Mouse (Mus musculus) E14TG2a.4 (cell line): ENCODE data around the gene Gm20458.

ENCODE experiments used
- CTCF ChIP-seq: conservative IDR thresholded peaks from 2 replicates; pipeline ENCODE4 v1.5.1; 2014; ENCODE audit warnings: low read length
- NANOG ChIP-seq: IDR thresholded peaks from 2 replicates; pipeline ENCODE4 v1.6.1; 2014; ENCODE audit warnings: borderline replicate concordance, low read length, mixed read lengths
- POU5F1 ChIP-seq: IDR thresholded peaks from 2 replicates; pipeline ENCODE4 v1.6.1; 2014; ENCODE audit warnings: low read length, borderline replicate concordance

GRCm38 (mm10) chr2:164429881-164430615, 30.7 kb upstream of the Gm20458 start:
- no peak for TF ChIP-seq CTCF
- no peak for TF ChIP-seq POU5F1
- TF ChIP-seq NANOG, result peak; percentile 18; the same call in 1 of the 2 replicates
